Mouse (Mus musculus) testis, adult 2 months (tissue): ENCODE results near the gene Bcor.

Source experiments
- CTCF ChIP-seq: fragments of 200-500 bp; IDR thresholded peaks from 2 replicates; pipeline ENCODE4 v1.5.1; 2012; ENCODE audit warnings: low read depth, mild to moderate bottlenecking, inconsistent platforms, low read length, moderate library complexity; ENCODE audit not compliant: control insufficient read depth, insufficient read depth, insufficient replicate concordance
- POLR2A ChIP-seq: fragments of 200-500 bp; IDR thresholded peaks from 2 replicates; pipeline ENCODE4 v1.6.1; 2012; ENCODE audit warnings: low read depth, mild to moderate bottlenecking, inconsistent platforms, low read length, moderate library complexity; ENCODE audit not compliant: control insufficient read depth

GRCm38 (mm10) chrX:12003106-12003505, 157.0 kb downstream of the Bcor start:
- TF ChIP-seq CTCF (no peak), POLR2A (no peak)
